Mouse (Mus musculus): ENCODE measurements at regions not wholly inside any gene's neighbourhood (a gene's known extent, or its start where the extent isn't known, plus 50 kb on each side); places are given as distances from the start of the nearest gene placed in this dataset.

- Histone ChIP-seq H3K9me3 (ENCODE audit: control insufficient read depth, low read depth, low read length) (no peaks in the 10 kb centered on the region), H3K27ac (ENCODE audit: low read length) (no peak overlapping the region), H3K4me3 (ENCODE audit: low read depth, low read length) (no peak overlapping the region), H3K36me3 (ENCODE audit: control insufficient read depth, insufficient read depth, low read length) (no peaks in the 10 kb centered on the region), H3K27me3 (ENCODE audit: control insufficient read depth, insufficient read depth, low read length) (no peaks in the 10 kb centered on the region), H3K9ac (replicated peaks; ENCODE audit: low read depth, low read length) (no peak overlapping the region), H3K4me2 (replicated peaks; ENCODE audit: low read depth, low read length) (no peak overlapping the region), H3K4me1 (ENCODE audit: control insufficient read depth, insufficient read depth, low read length) (no peaks in the 10 kb centered on the region)
- no peak for ATAC-seq (ENCODE audit: insufficient number of reproducible peaks, insufficient read depth, low FRiP score, low read depth)
These were observed 139.0 kb upstream of the Vegfc start for GRCm38 (mm10) chr8:53938392-53938791.

DNA sequence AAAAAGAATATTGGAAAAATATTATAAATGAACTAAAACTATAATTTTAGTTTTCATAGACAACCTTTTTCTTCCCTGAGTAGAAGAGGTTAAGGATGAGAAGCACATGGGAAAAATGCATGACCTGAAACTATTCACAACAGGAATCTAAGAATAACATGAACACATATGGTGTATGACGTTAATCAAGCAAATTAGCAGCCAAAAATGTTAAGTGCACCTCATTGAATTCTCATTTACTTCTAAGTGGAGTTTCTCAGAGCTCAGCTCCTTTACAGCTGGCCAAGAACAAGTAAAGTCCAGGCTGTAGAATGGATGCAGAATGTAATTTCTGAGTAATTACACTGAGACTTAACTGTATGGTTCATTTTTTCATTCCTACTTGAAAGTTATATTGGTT lies 137.9 kb upstream of the Vegfc start:
- no peaks in the 10 kb centered on the region for H3K36me3 ChIP-seq (ENCODE audit: control insufficient read depth, insufficient read depth, low read length)
- no peak overlapping the region for H3K4me2 ChIP-seq (replicated peaks; ENCODE audit: low read depth, low read length)
- no peak for ATAC-seq (ENCODE audit: insufficient number of reproducible peaks, insufficient read depth, low FRiP score, low read depth)
- no peaks in the 10 kb centered on the region for H3K4me1 ChIP-seq (ENCODE audit: control insufficient read depth, insufficient read depth, low read length)
- no peak overlapping the region for H3K4me3 ChIP-seq (ENCODE audit: low read depth, low read length)
- no peak overlapping the region for H3K27ac ChIP-seq (ENCODE audit: low read length)
- no peaks in the 10 kb centered on the region for H3K9me3 ChIP-seq (ENCODE audit: control insufficient read depth, low read depth, low read length)
- WGBS = 77% methylated on average over 1 of the region's 1 CpGs
- H3K27me3 ChIP-seq (ENCODE audit: control insufficient read depth, insufficient read depth, low read length) = no peaks in the 10 kb centered on the region
- no peak overlapping the region for H3K9ac ChIP-seq (replicated peaks; ENCODE audit: low read depth, low read length)

DNA sequence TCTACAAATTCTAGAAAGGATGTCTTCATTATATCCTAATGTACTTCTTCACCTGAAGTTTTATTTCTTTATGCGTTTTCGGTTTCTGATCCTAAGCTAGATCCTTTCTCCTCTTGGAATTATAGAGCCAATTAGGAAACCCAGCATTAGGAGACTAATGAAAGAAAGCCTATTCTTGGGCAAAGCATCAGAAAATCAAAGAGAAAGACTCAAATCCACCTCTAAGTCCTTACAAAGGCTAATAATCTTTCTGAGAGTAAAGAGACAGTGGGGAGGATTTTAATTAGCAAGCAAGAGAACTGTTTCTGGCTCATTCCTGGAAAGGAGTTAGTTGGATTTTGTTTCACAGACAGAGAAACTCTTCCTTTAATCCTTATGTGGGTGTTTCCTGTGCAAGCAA lies 136.3 kb upstream of the Vegfc start:
- H3K36me3 ChIP-seq (ENCODE audit: control insufficient read depth, insufficient read depth, low read length) = no peaks in the 10 kb centered on the region
- ATAC-seq (ENCODE audit: insufficient number of reproducible peaks, insufficient read depth, low FRiP score, low read depth) = no peak
- no peak overlapping the region for H3K27ac ChIP-seq (ENCODE audit: low read length)
- no peaks in the 10 kb centered on the region for H3K27me3 ChIP-seq (ENCODE audit: control insufficient read depth, insufficient read depth, low read length)
- H3K4me2 ChIP-seq (replicated peaks; ENCODE audit: low read depth, low read length) = no peak overlapping the region
- no peaks in the 10 kb centered on the region for H3K9me3 ChIP-seq (ENCODE audit: control insufficient read depth, low read depth, low read length)
- no peak overlapping the region for H3K9ac ChIP-seq (replicated peaks; ENCODE audit: low read depth, low read length)
- no peaks in the 10 kb centered on the region for H3K4me1 ChIP-seq (ENCODE audit: control insufficient read depth, insufficient read depth, low read length)
- WGBS = 94% methylated on average over 2 of the region's 2 CpGs
- no peak overlapping the region for H3K4me3 ChIP-seq (ENCODE audit: low read depth, low read length)

GRCm38 (mm10) chr8:53945561-53945960 lies 131.8 kb upstream of the Vegfc start:
- H3K27me3 ChIP-seq (ENCODE audit: control insufficient read depth, insufficient read depth, low read length) = no peaks in the 10 kb centered on the region
- no peak overlapping the region for H3K27ac ChIP-seq (ENCODE audit: low read length)
- ATAC-seq (ENCODE audit: insufficient number of reproducible peaks, insufficient read depth, low FRiP score, low read depth) = no peak
- no peaks in the 10 kb centered on the region for H3K36me3 ChIP-seq (ENCODE audit: control insufficient read depth, insufficient read depth, low read length)
- no peaks in the 10 kb centered on the region for H3K4me1 ChIP-seq (ENCODE audit: control insufficient read depth, insufficient read depth, low read length)
- 59% methylated on average over 2 of the region's 2 CpGs for WGBS
- H3K9me3 ChIP-seq (ENCODE audit: control insufficient read depth, low read depth, low read length) = no peaks in the 10 kb centered on the region
- H3K9ac ChIP-seq (replicated peaks; ENCODE audit: low read depth, low read length) = no peak overlapping the region
- H3K4me2 ChIP-seq (replicated peaks; ENCODE audit: low read depth, low read length) = no peak overlapping the region
- H3K4me3 ChIP-seq (ENCODE audit: low read depth, low read length) = no peak overlapping the region

DNA sequence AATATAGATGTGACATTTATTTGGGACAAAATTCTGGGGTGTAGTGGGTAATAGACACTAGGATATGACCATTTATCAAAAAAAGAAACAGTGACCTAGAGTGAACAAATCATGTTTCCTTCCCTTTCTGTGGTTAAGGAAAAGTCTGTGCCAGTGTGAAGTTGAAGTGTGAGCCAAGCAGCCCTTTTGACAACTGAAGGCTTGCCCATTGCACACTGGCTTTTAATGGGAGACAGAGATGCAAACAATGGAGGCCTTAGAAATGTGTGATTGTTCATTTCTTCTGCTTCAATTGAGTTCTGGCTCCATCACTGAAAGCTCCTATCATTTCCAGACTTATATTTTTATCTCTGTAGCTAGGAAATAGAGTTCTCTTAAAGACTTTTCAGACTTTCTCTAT lies 130.0 kb upstream of the Vegfc start:
- no peaks in the 10 kb centered on the region for H3K4me1 ChIP-seq (ENCODE audit: control insufficient read depth, insufficient read depth, low read length)
- ATAC-seq (ENCODE audit: insufficient number of reproducible peaks, insufficient read depth, low FRiP score, low read depth) = no peak

DNA sequence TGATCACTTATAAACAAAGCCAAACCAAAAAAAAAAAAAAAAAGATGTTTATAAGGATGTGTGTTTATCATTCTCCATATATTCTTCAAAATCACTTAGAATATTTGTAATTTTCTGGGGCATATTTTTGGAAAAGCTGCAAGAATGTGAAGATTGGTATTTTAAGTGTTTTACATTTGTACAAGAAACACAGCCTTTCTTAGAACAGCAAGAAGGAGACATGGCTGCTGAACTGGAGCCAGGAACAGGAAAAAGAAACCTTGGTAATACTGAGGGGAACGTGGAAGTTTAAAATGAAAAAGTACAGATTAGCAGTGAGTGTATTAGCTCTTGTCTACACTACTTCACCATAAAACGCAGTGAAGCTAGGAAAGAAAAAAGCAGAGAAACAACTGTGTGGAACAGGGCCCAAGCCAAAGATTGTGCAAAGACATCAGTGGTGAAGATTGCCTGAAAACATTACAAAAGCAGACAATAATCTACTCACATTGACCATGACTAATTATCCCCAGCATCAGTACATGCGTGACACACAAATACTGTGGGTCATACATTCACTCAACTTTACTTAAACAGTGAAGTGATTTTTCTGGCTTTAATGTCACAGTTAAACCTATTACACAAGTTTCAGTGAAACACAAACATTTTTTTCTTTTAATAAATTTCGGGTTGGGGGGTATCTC lies 122.8 kb upstream of the Vegfc start:
- Histone ChIP-seq H3K4me2 (replicated peaks; ENCODE audit: low read depth, low read length) (no peak overlapping the region), H3K9ac (replicated peaks; ENCODE audit: low read depth, low read length) (no peak overlapping the region), H3K4me3 (ENCODE audit: low read depth, low read length) (no peak overlapping the region), H3K36me3 (ENCODE audit: control insufficient read depth, insufficient read depth, low read length) (no peaks in the 10 kb centered on the region), H3K27me3 (ENCODE audit: control insufficient read depth, insufficient read depth, low read length) (no peaks in the 10 kb centered on the region), H3K4me1 (ENCODE audit: control insufficient read depth, insufficient read depth, low read length) (0 out of 2 replicates have a peak, but pooled peaks cover 3% of the 10 kb centered on the region), H3K27ac (ENCODE audit: low read length) (peak overlapping the region; percentile 6; the same call in 1 of the 2 replicates), H3K9me3 (ENCODE audit: control insufficient read depth, low read depth, low read length) (no peaks in the 10 kb centered on the region)
- WGBS = 49% methylated on average over 4 of the region's 4 CpGs
- ATAC-seq (ENCODE audit: insufficient number of reproducible peaks, insufficient read depth, low FRiP score, low read depth) = no peak

More for the DNA sequence above, 130.0 kb upstream of the Vegfc start:
- no peak overlapping the region for H3K4me2 ChIP-seq (replicated peaks; ENCODE audit: low read depth, low read length)
- no peaks in the 10 kb centered on the region for H3K36me3 ChIP-seq (ENCODE audit: control insufficient read depth, insufficient read depth, low read length)
- H3K9ac ChIP-seq (replicated peaks; ENCODE audit: low read depth, low read length) = no peak overlapping the region
- H3K9me3 ChIP-seq (ENCODE audit: control insufficient read depth, low read depth, low read length) = no peaks in the 10 kb centered on the region
- H3K27me3 ChIP-seq (ENCODE audit: control insufficient read depth, insufficient read depth, low read length) = no peaks in the 10 kb centered on the region
- no peak overlapping the region for H3K4me3 ChIP-seq (ENCODE audit: low read depth, low read length)
- H3K27ac ChIP-seq (ENCODE audit: low read length) = no peak overlapping the region

DNA sequence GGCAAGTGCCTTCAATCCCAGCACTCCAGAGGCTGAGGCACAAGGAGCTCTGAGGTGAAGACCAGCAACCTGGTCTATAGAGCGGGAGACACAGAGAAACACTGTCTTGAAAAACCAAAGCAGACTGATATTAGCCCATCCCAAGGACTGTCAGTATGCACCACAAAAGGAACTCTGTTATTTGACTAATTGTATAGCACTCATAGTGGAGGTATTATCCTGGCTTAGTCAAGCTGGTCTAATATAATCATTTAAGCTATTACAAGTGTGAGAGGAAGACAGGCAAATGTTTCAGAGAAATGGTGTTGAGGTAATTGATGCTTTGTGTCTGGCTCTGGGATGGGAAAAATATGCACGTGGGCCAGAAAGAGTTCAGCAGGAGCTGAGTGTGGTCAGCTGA lies 121.3 kb upstream of the Vegfc start:
- H3K36me3 ChIP-seq (ENCODE audit: control insufficient read depth, insufficient read depth, low read length) = no peaks in the 10 kb centered on the region
- WGBS = 56% methylated on average over 2 of the region's 2 CpGs
- H3K4me3 ChIP-seq (ENCODE audit: low read depth, low read length) = no peak overlapping the region
- H3K4me2 ChIP-seq (replicated peaks; ENCODE audit: low read depth, low read length) = no peak overlapping the region
- H3K4me1 ChIP-seq (ENCODE audit: control insufficient read depth, insufficient read depth, low read length) = 0 out of 2 replicates have a peak, but pooled peaks cover 3% of the 10 kb centered on the region
- H3K9ac ChIP-seq (replicated peaks; ENCODE audit: low read depth, low read length) = no peak overlapping the region
- no peaks in the 10 kb centered on the region for H3K27me3 ChIP-seq (ENCODE audit: control insufficient read depth, insufficient read depth, low read length)
- no peak overlapping the region for H3K27ac ChIP-seq (ENCODE audit: low read length)
- H3K9me3 ChIP-seq (ENCODE audit: control insufficient read depth, low read depth, low read length) = no peaks in the 10 kb centered on the region
- no peak for ATAC-seq (ENCODE audit: insufficient number of reproducible peaks, insufficient read depth, low FRiP score, low read depth)

- ATAC-seq (ENCODE audit: insufficient number of reproducible peaks, insufficient read depth, low FRiP score, low read depth) = no peak
- Histone ChIP-seq H3K9ac (replicated peaks; ENCODE audit: low read depth, low read length) (no peak overlapping the region), H3K4me3 (ENCODE audit: low read depth, low read length) (no peak overlapping the region), H3K9me3 (ENCODE audit: control insufficient read depth, low read depth, low read length) (no peaks in the 10 kb centered on the region), H3K4me1 (ENCODE audit: control insufficient read depth, insufficient read depth, low read length) (0 out of 2 replicates have a peak, but pooled peaks cover 3% of the 10 kb centered on the region), H3K36me3 (ENCODE audit: control insufficient read depth, insufficient read depth, low read length) (no peaks in the 10 kb centered on the region), H3K27ac (ENCODE audit: low read length) (no peak overlapping the region), H3K27me3 (ENCODE audit: control insufficient read depth, insufficient read depth, low read length) (no peaks in the 10 kb centered on the region), H3K4me2 (replicated peaks; ENCODE audit: low read depth, low read length) (no peak overlapping the region)
- WGBS = 32% methylated on average over 1 of the region's 1 CpGs
These were observed 118.9 kb upstream of the Vegfc start for GRCm38 (mm10) chr8:53958548-53958947.

GRCm38 (mm10) chr8:53962993-53963392 lies 114.4 kb upstream of the Vegfc start:
- no peak overlapping the region for H3K4me2 ChIP-seq (replicated peaks; ENCODE audit: low read depth, low read length)
- no peak overlapping the region for H3K27ac ChIP-seq (ENCODE audit: low read length)
- H3K4me3 ChIP-seq (ENCODE audit: low read depth, low read length) = no peak overlapping the region
- H3K9ac ChIP-seq (replicated peaks; ENCODE audit: low read depth, low read length) = no peak overlapping the region
- no peak for ATAC-seq (ENCODE audit: insufficient number of reproducible peaks, insufficient read depth, low FRiP score, low read depth)
- H3K4me1 ChIP-seq (ENCODE audit: control insufficient read depth, insufficient read depth, low read length) = no peaks in the 10 kb centered on the region
- H3K36me3 ChIP-seq (ENCODE audit: control insufficient read depth, insufficient read depth, low read length) = no peaks in the 10 kb centered on the region
- WGBS = 89% methylated on average over 1 of the region's 1 CpGs
- no peaks in the 10 kb centered on the region for H3K9me3 ChIP-seq (ENCODE audit: control insufficient read depth, low read depth, low read length)
- no peaks in the 10 kb centered on the region for H3K27me3 ChIP-seq (ENCODE audit: control insufficient read depth, insufficient read depth, low read length)

All from stomach, embryonic 14.5 days (tissue).